ENCODE assay signal across 36 mouse cellular contexts in the genomic region with DNA sequence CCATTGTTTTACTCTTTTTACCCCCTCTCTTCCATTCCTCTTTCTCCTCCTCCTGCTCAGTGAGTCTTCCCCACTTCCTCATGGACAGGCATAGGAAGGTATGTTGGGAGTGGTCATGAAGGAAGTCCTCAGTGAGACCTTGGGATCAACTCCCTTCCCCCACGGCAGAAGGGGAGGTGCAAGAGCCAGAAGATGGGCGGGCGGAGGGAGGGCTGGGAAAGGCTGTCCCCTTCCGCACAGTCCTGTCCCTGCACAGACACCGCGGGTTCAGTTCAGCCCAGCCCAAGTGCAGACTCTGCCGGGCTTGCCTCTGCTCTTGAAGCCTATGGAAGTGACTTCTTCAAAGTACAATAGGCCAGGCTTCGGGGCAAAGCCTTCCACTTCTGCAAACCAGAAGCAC. TPM values are rescaled to one million over a fixed set of nuclear protein-coding genes. Genes with fewer than 3 reads are reported as not detected.
A peak's percentile ranks its signal among the peaks of the same experiment; 100 is the strongest.
DNase-seq lines count a peak whose midpoint lies in the region; ATAC-seq and TF ChIP-seq lines count a peak whose summit lies in the region.
"Had no signal": no experiment of that assay in that cellular context is flagged by ENCODE, and none has a peak within 500 bp of the region (broad histone marks: within the 10 kb centered on the region; RNA-seq: fewer than 3 reads in every experiment).

No protein-coding gene starts in this region.

- no peak overlapping the region for H3K4me3 ChIP-seq in kidney, embryonic 16.5 days (ENCODE audit: low read length)
- no peak overlapping the region for H3K4me3 ChIP-seq in lung, embryonic 16.5 days (ENCODE audit: low read length)
- H3K4me3 ChIP-seq in left cerebral cortex, adult 2 months: no peak overlapping the region
- H3K4me3 ChIP-seq in midbrain, embryonic 14.5 days (replicated peaks; ENCODE audit: low read depth, low read length): no peak overlapping the region
- H3K4me3 ChIP-seq: embryonic facial prominence, embryonic 12.5 days; liver, embryonic 13.5 days; myocyte; neural tube, embryonic 12.5 days had no signal

- H3K36me3 ChIP-seq in kidney, embryonic 16.5 days (ENCODE audit: insufficient read depth, low read length): no peaks in the 10 kb centered on the region
- H3K36me3 ChIP-seq in lung, embryonic 16.5 days (ENCODE audit: control insufficient read depth, insufficient read depth, low read length): no peaks in the 10 kb centered on the region
- H3K36me3 ChIP-seq in midbrain, embryonic 14.5 days (ENCODE audit: control insufficient read depth, insufficient read depth, low read length): no peaks in the 10 kb centered on the region
- H3K36me3 ChIP-seq: embryonic facial prominence, embryonic 12.5 days; liver, embryonic 13.5 days; neural tube, embryonic 12.5 days had no signal

- H3K9me3 ChIP-seq in kidney, embryonic 16.5 days (ENCODE audit: low read length): no peaks in the 10 kb centered on the region; the same call in 1 of the 2 replicates
- H3K9me3 ChIP-seq in lung, embryonic 16.5 days (ENCODE audit: control insufficient read depth, low read length): no peaks in the 10 kb centered on the region
- no peaks in the 10 kb centered on the region for H3K9me3 ChIP-seq in midbrain, embryonic 14.5 days (ENCODE audit: control insufficient read depth, low read length)
- H3K9me3 ChIP-seq: G1E; liver, embryonic 13.5 days; neural tube, embryonic 12.5 days had no signal

- H3K27me3 ChIP-seq in kidney, embryonic 16.5 days (ENCODE audit: insufficient read depth, low read length): no peaks in the 10 kb centered on the region
- H3K27me3 ChIP-seq in lung, embryonic 16.5 days (ENCODE audit: control insufficient read depth, insufficient read depth, low read depth, low read length): no peaks in the 10 kb centered on the region
- H3K27me3 ChIP-seq in midbrain, embryonic 14.5 days (ENCODE audit: control insufficient read depth, insufficient read depth, low read length): no peaks in the 10 kb centered on the region
- H3K27me3 ChIP-seq: embryonic facial prominence, embryonic 12.5 days; liver, embryonic 13.5 days; neural tube, embryonic 12.5 days had no signal

- peak; percentile 55; the same call in 1 of the 2 replicates for ATAC-seq in kidney, embryonic 16.5 days (ENCODE audit: low FRiP score, low TSS enrichment)
- ATAC-seq in lung, embryonic 16.5 days (ENCODE audit: low read depth): peak; percentile 73
- ATAC-seq in midbrain, embryonic 14.5 days (ENCODE audit: low FRiP score, low TSS enrichment): no peak
- ATAC-seq: CD4-positive, CD25-positive, alpha-beta regulatory T cell, adult 4 months; forebrain, embryonic 14.5 days; hindbrain, postnatal 0 days had no signal

- DNase-seq in kidney, adult 18-20 months: no peak
- no peak for DNase-seq in lung, postnatal 4 days
- DNase-seq in R1 (ENCODE audit: low read depth, low spot score): peak; percentile 70
- no peak for DNase-seq in left cerebral cortex, adult 2 months (ENCODE audit: extremely low spot score in 1 of 2, low spot score in 2 of 2)
- DNase-seq in midbrain, embryonic 14.5 days: no peak
- DNase-seq: adrenal gland, postnatal 25 days; cerebellum, adult 11-12 months; cerebellum, adult 9-11 months; embryo, embryonic 11 days; gastrocnemius, postnatal 14 days; kidney, adult 2 months; kidney, postnatal 4 days; left cerebral cortex, postnatal 4 days; liver, embryonic 13.5 days; lung, adult 2 months; right cerebral cortex, adult 18-20 months; spleen, adult 18-20 months; thymus, postnatal 14 days had no signal

- WGBS in kidney, embryonic 16.5 days: 64% methylated on average over 8 of the region's 8 CpGs
- 61% methylated on average over 8 of the region's 8 CpGs for WGBS in lung, embryonic 16.5 days
- WGBS in midbrain, embryonic 14.5 days: 84% methylated on average over 8 of the region's 8 CpGs

- no peak overlapping the region for H3K4me2 ChIP-seq in kidney, embryonic 16.5 days (replicated peaks; ENCODE audit: low read depth, low read length)
- no peak overlapping the region for H3K4me2 ChIP-seq in lung, embryonic 16.5 days (ENCODE audit: low read depth, low read length)
- H3K4me2 ChIP-seq in midbrain, embryonic 14.5 days (ENCODE audit: low read length): no peak overlapping the region
- H3K4me2 ChIP-seq: embryonic facial prominence, embryonic 12.5 days; liver, embryonic 13.5 days; midbrain, embryonic 11.5 days; neural tube, embryonic 12.5 days had no signal

- no peak overlapping the region for H3K9ac ChIP-seq in kidney, embryonic 16.5 days (replicated peaks; ENCODE audit: low read length)
- H3K9ac ChIP-seq in lung, embryonic 16.5 days (ENCODE audit: low read length): no peak overlapping the region
- no peak overlapping the region for H3K9ac ChIP-seq in midbrain, embryonic 14.5 days (replicated peaks; ENCODE audit: low read length)
- H3K9ac ChIP-seq: embryonic facial prominence, embryonic 12.5 days; liver, embryonic 13.5 days; neural tube, embryonic 12.5 days had no signal

- H3K4me1 ChIP-seq in kidney, embryonic 16.5 days (ENCODE audit: insufficient read depth, low read length): 0 out of 2 replicates have a peak, but pooled peaks cover 3% of the 10 kb centered on the region
- peaks cover 10% of the 10 kb centered on the region for H3K4me1 ChIP-seq in lung, embryonic 16.5 days (replicated peaks; ENCODE audit: control insufficient read depth, insufficient read depth, low read length)
- H3K4me1 ChIP-seq in midbrain, embryonic 14.5 days (ENCODE audit: control insufficient read depth, insufficient read depth, low read length): no peaks in the 10 kb centered on the region
- H3K4me1 ChIP-seq: embryonic facial prominence, embryonic 12.5 days; liver, embryonic 13.5 days; neural tube, embryonic 12.5 days had no signal

- H3K27ac ChIP-seq in kidney, embryonic 16.5 days (ENCODE audit: low read length): no peak overlapping the region
- no peak overlapping the region for H3K27ac ChIP-seq in lung, embryonic 16.5 days (ENCODE audit: low read length)
- no peak overlapping the region for H3K27ac ChIP-seq in left cerebral cortex, adult 2 months
- H3K27ac ChIP-seq in midbrain, embryonic 14.5 days (replicated peaks; ENCODE audit: low read depth, low read length): no peak overlapping the region
- H3K27ac ChIP-seq: embryonic facial prominence, embryonic 12.5 days; hindbrain, postnatal 0 days; liver, embryonic 13.5 days; neural tube, embryonic 12.5 days had no signal

- intact Hi-C loops in left cerebral cortex, adult 2 months (cut with DNase I): no loop called here

- no peak for TF ChIP-seq CTCF in left cerebral cortex, adult 2 months (IDR thresholded peaks at IDR 0.05)

RNA-seq across cellular contexts. Expression of a gene that starts 38.3 kb away (rescaled TPM):
- 19.7 and 20.2 TPM in 2 replicates for polyA plus RNA-seq in kidney, embryonic 16.5 days (2015; fragmentation: Nextera tagmentation; extraction: Ambion mirVana)
- polyA plus RNA-seq in lung, embryonic 16.5 days (2015; fragmentation: Nextera tagmentation; extraction: Ambion mirVana): 19.2 and 20.2 TPM in 2 replicates
- 10 to 100 TPM; 16.7 to 17.6 TPM for total RNA-seq in left cerebral cortex, adult 2 months (2021)
- polyA plus RNA-seq in midbrain, embryonic 14.5 days (2014; fragmentation: Nextera tagmentation; extraction: Ambion mirVana): 11.4 and 12.9 TPM in 2 replicates

RNA-seq across cellular contexts. Expression of a gene that starts 59.9 kb away (rescaled TPM):
- not detected in 2 replicates for polyA plus RNA-seq in kidney, embryonic 16.5 days (2015; fragmentation: Nextera tagmentation; extraction: Ambion mirVana)
- 0.38 and 0.92 TPM in 2 replicates for polyA plus RNA-seq in lung, embryonic 16.5 days (2015; fragmentation: Nextera tagmentation; extraction: Ambion mirVana)
- not detected for total RNA-seq in left cerebral cortex, adult 2 months (2021)
- polyA plus RNA-seq in midbrain, embryonic 14.5 days (2014; fragmentation: Nextera tagmentation; extraction: Ambion mirVana): not detected in 2 replicates
- total RNA-seq: adrenal gland, adult 18-20 months; adrenal gland, postnatal 25 days; G1E; granulocyte monocyte progenitor cell, adult 5-6 weeks; layer of hippocampus, adult 8-10 months; layer of hippocampus, postnatal 25 days; left cerebral cortex, postnatal 4 days; megakaryocyte, adult 5-6 weeks; midbrain, postnatal 0 days had no signal
- polyA plus RNA-seq: CD4-positive, CD25-positive, alpha-beta regulatory T cell, adult 4 months; forebrain, embryonic 14.5 days; G1E; heart, embryonic 14.5 days; hindbrain, embryonic 11.5 days; hindbrain, postnatal 0 days; kidney, adult 2 months; liver, embryonic 13.5 days; lung, adult 2 months; midbrain, embryonic 11.5 days; myocyte; neural tube, embryonic 12.5 days had no signal
